Mouse (Mus musculus) left cerebral cortex, postnatal 4 days (tissue): Measurements from ENCODE around the gene Tcl1. TPM values are rescaled to one million over a fixed set of nuclear protein-coding genes. Genes with fewer than 3 reads are reported as not detected.
"Not testable (repeated sequence)": the region's sequence is repeated elsewhere in the genome, so short reads cannot be mapped to it uniquely, and the experiment has no call there.

Experiments used
- DNase-seq: peaks from one replicate; pipeline ENCODE4 v3.0.0-alpha.2; 2022
- intact Hi-C: fragments of 180-260 bp; cut with DNase I; formaldehyde crosslinking; loops from one replicate; pipeline ENCODE4 v1.15.1; 2025
- total RNA-seq, 2 experiments: library from RNA; stranded (reverse); gene quantifications; 2 replicates each; pipeline ENCODE4 v1.2.3; 2021

Tcl1 gene
- not detected for total RNA-seq

DNA sequence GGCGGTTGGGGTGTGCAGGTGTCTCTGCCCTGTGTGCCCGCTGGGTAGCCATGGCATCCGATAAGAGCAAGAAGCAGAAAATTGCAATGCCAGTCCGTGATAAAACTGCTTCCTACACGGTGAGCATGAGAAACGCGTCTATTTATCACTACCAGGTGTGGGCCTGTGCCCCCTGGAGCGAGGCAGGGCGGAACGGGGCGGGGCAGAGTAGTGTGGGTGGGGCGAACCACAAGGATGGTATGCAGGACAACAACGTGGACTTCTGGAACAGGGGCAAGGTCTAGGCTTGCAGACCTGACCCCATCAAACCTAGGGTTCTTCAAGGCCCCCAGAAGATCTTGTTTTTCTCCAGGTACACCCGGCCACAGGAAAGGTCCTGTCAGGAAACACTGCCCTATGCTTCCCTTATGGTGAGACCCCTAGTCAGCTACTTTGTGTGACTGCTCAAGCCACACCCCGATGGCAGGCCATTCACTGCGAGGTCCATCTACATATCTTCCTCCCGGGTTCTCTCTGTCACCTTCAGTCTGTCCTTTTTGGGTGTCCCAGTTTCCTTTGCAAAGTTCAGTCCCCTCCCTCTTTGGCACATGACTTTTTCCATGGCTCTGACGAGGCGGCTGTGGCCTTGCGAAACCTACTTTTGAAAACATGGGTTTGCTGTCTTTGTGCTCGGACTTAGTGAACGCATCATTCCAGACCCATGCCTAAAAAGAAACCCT is at the start of gene Tcl1:
Tcl1 (minus strand) TSS at position 193 of the 719 bp plus-strand sequence.
- no peak for DNase-seq
- intact Hi-C loops = no loop called here

- no peak for DNase-seq
- intact Hi-C loops = loop anchor here (10.0 kb wide), 1 partner anchor 144 kb away; no protein-coding TSS in a partner anchor
These were observed 48.7 kb upstream of the Tcl1 start for GRCm38 (mm10) chr12:105271016-105271965.

DNA sequence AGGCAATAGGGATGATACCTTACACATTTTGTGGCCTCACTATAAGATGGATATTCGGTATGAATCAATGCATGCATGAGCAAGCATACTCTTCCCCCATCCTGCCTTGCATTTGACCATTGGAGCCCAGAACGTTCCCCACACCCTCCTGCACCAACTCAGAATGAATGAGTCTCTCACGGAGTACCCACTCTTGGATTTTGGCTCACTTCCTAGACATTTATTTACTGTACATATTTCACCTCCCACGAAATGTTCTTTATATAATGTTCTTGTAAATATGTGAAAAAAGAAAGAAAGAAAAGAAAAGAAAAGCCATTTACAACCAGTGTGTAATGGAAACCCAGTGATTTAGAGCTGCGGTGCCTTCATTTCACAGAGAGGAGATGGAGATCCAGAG is 44.5 kb upstream of the Tcl1 start:
- intact Hi-C loops = no loop called here
- no peak for DNase-seq

DNA sequence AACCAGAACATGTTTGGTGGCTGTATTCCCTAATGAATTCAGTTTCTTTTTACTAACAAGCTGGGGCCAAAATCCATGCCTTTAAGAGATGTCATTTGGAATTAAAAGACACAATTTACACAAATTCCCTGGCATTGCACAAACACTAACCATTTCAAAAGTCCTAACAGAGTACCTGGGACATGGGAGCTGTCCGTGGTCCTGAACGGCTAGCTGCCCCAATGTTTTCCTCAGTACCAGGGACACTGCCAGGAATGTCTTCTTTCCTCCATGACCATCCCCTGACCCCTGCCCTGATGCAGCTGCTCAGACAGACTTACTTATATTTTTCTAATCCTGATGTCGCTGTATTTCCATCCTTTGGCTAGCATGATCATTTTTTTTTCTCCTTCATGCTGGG is 43.5 kb upstream of the Tcl1 start:
- DNase-seq = no peak
- intact Hi-C loops = no loop called here

DNA sequence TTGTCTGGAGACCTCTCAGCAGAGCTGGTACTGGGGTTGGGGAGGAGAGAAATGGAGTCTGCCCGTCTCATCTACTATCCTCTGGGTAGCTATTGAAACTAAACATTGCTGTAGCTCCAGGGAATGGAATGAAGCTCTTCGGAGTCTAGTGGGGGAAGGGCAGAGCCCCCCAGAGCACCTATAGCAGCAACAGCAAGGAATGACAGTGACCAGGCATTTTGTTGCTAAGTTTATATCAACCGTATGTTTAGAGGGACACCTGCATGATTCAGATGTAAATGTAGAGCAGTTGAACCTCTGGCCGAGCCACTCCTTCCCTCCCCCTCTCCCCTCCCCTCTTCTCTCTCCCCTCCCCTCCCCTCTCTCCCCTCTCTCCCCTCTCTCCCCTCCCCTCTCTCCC is 36.6 kb upstream of the Tcl1 start:
- intact Hi-C loops = no loop called here
- DNase-seq = no peak

GRCm38 (mm10) chr12:105258787-105259186 is 36.2 kb upstream of the Tcl1 start:
- intact Hi-C loops = no loop called here
- DNase-seq = peak; percentile 32

DNA sequence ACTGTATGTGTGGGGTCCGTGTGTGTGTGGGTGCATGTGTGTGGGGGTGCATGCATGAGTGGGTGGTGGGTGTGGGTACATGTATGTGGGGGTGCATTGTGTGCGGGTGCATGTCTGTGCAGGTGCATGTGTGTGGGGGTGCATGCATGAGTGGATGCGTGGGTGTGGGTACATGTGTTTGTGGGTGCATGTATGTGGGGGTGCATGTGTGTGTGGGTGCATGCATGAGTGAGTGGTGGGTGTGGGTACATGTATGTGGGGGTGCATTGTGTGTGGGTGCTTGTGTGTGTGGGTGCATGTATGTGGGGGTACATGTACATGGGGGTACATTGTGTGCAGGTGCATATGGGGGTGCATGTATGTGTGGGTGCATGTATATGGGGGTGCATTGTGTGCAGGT is 31.2 kb upstream of the Tcl1 start:
- no peak for DNase-seq
- intact Hi-C loops = no loop called here

- intact Hi-C loops = no loop called here
- peak; percentile 58 for DNase-seq
These were observed 26.2 kb upstream of the Tcl1 start for GRCm38 (mm10) chr12:105248763-105249233.

GRCm38 (mm10) chr12:105239060-105239459 is 16.5 kb upstream of the Tcl1 start:
- intact Hi-C loops = no loop called here
- DNase-seq = no peak

GRCm38 (mm10) chr12:105235091-105235490 is 12.5 kb upstream of the Tcl1 start:
- no peak for DNase-seq
- intact Hi-C loops = no loop called here

DNA sequence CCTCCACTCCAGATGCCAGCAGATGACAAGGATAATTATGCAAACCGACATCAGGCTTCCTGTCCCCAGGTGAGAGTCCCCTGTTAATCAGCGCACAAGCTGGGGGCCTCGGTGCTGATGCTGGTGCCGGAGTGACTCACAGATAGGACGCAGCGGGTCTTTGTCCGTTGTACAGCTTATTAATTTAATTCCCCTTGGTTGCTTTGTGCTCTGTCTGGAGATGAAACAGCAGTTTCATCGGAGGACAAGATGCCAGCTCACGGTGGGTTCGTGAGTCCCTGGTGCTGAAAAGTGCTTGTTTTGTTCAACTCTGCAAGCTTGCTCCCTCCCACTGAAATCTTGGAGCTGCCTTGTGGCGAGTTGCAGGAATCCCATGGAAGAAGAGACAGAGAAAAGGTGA is 11.8 kb upstream of the Tcl1 start:
- DNase-seq = no peak
- intact Hi-C loops = no loop called here

DNA sequence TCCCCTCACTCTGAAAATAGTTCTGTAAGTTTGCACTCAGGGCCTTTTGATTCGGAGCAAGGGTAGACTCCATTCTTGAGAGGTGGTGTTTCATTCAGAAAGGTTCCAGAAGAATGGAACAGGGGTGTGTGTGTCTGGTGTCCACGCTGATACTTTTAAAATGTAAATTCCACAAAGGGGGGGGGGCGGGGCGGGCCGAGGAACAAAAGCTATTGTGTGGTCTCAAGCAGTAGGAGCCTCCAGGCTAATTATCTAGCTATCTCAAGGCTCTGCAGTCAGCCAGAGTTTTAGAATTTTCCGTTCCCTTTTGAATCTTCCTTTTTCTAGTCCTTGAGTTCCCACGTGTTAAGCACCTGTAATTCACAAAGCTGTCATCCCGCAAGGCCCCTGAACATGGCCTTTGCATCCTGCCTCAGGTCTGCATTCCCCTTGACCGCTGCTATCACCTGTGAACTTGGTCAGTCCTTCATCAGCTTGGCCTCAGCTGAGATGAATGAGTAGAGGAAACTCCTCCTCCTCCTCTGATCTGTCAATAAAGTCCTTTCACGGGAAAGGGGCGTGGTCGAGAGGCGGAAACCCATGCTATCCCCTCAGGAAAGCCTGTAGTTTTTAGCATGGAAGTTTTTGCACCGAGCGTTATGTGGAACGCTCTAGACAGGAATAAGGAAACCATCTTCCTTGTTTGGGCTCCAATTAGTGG is 2.2 kb upstream of the Tcl1 start:
- intact Hi-C loops = no loop called here
- no peak for DNase-seq

- no peak for DNase-seq
- intact Hi-C loops = no loop called here
These were observed 5.4 kb downstream of the Tcl1 start for GRCm38 (mm10) chr12:105217101-105217760.

DNA sequence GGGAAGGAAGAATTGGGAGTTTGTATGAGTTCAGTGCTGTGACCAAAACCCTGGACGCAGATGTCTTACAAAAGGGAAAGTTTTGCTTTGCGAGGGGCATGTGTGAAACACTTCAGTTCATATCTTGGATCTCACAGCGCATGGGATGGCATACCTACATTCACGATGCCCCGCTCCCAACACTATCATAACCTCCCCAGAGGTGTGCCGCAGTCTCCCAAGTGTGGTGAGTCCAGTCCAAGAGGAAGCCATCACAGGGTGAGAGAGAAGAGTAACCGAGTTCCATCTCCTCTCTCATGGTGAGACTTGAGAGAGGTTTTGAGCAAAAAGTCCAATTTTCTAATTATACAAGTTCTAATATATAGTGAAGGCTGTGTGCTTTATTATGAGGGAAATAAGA is 13.4 kb downstream of the Tcl1 start:
- intact Hi-C loops = no loop called here
- DNase-seq = no peak

DNA sequence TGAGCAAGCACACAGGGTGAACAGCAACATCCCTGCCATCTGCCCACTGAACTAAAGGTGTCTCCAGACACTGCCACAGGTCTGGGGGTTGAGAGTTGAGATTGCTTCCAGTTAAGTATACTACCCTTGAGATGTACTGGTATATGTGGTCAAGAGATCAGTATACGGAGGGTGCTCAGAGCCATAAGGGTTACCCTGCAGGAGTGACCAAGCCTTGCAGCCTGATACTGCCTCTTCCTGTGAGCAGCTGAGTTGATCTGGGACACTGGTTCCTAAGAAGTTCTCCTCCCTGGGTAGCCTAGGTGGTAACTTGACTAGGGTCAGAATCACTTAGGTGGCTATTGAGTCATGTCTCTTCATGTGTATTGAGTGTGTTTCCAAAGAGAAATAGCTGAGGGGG is 14.2 kb downstream of the Tcl1 start:
- no peak for DNase-seq
- intact Hi-C loops = no loop called here

DNA sequence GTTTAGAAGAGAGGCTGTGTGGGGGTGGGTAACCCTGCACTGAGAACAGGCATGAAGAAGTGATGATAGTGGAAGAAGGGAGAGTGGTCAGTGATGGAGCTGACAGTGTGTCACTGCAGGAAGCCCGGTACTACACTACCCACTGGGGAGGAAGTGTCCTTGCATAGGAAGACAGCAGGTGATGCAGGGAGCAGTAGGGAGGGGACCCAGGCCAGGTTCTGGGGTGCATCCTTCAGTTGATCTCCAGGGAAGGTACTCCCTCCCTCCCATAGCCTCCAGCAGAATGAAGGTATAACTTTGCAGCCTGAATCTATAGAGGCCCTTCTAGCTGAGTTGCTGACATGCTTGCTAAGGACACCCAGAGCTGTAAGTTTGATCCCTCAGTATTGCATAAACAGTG is 15.5 kb downstream of the Tcl1 start:
- no peak for DNase-seq
- intact Hi-C loops = no loop called here

DNA sequence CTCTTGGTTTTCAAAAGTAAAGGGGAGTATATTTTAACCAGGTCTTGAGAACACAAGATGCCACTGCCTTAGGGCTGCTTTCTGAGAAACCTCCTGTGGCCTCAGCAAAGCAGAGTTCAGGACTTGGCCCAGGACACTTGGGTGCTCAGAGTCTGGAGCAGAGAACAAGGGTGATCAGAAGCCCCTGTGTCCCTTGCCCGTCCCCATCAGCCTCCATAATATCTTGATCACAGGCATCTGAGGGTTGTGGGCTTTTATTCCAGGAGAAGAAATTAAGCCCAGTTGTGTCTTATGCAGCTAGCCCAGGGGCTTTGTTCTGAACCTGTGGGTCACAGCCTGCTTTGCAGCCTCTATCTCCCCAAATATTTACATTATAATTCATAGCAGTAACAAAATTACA is 20.9 kb downstream of the Tcl1 start, which contains the start of gene Tcl1b4:
Tcl1b4 (plus strand) TSS at position 301 of the 400 bp plus-strand sequence.
- DNase-seq, intact Hi-C loops: not testable (repeated sequence)

GRCm38 (mm10) chr12:105199684-105200497 is 22.7 kb downstream of the Tcl1 start:
- intact Hi-C loops, DNase-seq: not testable (repeated sequence)

- intact Hi-C loops = not testable (repeated sequence)
These were observed 31.9 kb downstream of the Tcl1 start, which contains the start of gene Tcl1b3 for GRCm38 (mm10) chr12:105190743-105191142. TSS of gene Tcl1b3 (plus strand) at chr12:105191043.

More at GRCm38 (mm10) chr12:105190743-105191142, 31.9 kb downstream of the Tcl1 start, which contains the start of gene Tcl1b3:
- DNase-seq = not testable (repeated sequence)
